Mouse (Mus musculus) midbrain, embryonic 10.5 days (tissue): ENCODE measurements around the gene Ndufb3. TPM values are rescaled to one million over a fixed set of nuclear protein-coding genes. Genes with fewer than 3 reads are reported as not detected.
"Not testable (repeated sequence)": the region's sequence is repeated elsewhere in the genome, so short reads cannot be mapped to it uniquely, and the experiment has no call there.

Experiments used
- DNase-seq: peaks from one replicate; pipeline ENCODE4 v3.0.0-alpha.2; 2017; ENCODE audit warnings: low spot score
- H3K27ac ChIP-seq: fragments of 300-500 bp; sonication (generic); replicated peaks from 2 replicates; pipeline ENCODE4 v1.5.1; 2016; ENCODE audit warnings: mild to moderate bottlenecking
- H3K27me3 ChIP-seq: fragments of 300-500 bp; sonication (generic); 2 replicates; pipeline ENCODE4 v1.6.1; 2016; ENCODE audit warnings: low read depth, mild to moderate bottlenecking; ENCODE audit not compliant: poor library complexity, severe bottlenecking
- H3K36me3 ChIP-seq: fragments of 300-500 bp; sonication (generic); 2 replicates; pipeline ENCODE4 v1.6.1; 2016; ENCODE audit warnings: mild to moderate bottlenecking, moderate library complexity
- H3K4me1 ChIP-seq: fragments of 300-500 bp; sonication (generic); 2 replicates; pipeline ENCODE4 v1.6.1; 2016
- H3K4me3 ChIP-seq: fragments of 300-500 bp; sonication (generic); 2 replicates; pipeline ENCODE4 v1.5.1; 2016; ENCODE audit warnings: mild to moderate bottlenecking, moderate library complexity
- H3K9me3 ChIP-seq: fragments of 300-500 bp; sonication (generic); replicated peaks from 2 replicates; pipeline ENCODE4 v1.6.1; 2016; ENCODE audit warnings: mild to moderate bottlenecking
- WGBS: fragments of 180-500 bp; shearing (Covaris S2); methylation state at CpG from one replicate; pipeline ENCODE4 v1.1.7; 2016; 5-methylcytosine and 5-hydroxymethylcytosine counted together
- polyA plus RNA-seq: library from polyadenylated mRNA; unstranded; fragments of >200 nt; fragmentation: Nextera tagmentation; extraction: Ambion mirVana; gene quantifications from 2 replicates; pipeline ENCODE4 v1.2.1, GENCODE M21; 2016

Gene Ndufb3
- polyA plus RNA-seq, 1 experiment from 2014 or later: 144 TPM

DNA sequence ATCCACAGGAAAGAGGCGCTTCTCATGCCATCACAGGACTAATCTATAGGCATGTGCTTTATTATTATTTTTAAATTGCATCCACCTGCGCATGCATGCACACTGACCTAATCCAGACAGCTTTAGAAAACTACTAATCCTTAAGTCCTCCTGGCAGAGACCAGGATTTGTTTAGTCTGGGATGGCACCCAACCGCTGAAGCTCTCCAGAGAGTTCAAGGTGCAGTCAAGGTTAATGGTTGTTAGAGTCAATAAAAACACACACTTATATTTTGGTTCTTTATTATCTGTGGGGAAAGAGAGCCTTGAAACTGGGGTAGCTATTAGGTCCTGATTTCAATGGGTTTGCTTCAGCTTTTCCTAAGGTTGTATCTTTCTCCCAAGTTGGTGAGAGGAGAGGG, 35.1 kb downstream of the Ndufb3 start:
- WGBS: 90% methylated on average over 3 of the region's 3 CpGs
- no peak overlapping the region for H3K4me3 ChIP-seq

DNA sequence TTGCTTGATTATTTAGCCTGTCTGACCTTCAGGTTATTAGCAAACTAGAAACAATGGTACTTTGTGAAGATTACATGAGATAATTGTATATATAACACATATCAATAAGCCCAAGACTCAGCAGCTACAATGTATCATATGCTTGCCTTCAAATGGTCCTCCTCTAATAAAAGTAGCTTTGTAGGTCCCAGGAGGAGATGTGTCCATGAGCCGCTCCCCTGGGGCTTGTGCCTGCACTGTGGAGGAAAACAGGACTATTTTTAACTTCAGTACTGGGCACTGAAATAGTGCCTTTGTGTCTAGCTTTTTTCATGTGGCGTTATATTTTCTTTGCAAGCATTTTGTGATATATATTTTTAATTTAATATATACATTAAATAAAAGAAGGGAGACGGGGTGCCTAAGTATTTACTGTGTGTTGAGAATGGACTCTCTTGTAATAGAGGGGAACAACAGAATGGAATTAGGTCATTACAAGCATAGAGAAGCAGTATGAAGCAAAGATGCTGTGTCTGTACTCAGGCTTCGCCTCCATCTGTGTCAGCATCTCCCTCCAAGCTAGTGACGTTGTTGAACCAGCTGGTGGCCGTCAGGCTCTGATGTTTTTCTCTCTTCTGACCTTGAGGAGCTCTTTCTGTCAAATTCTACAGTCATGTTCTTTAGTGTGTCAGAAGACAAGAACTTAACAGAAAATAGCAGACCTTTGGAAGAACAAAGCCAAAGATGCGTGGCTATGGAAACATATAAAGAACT, 36.0 kb downstream of the Ndufb3 start:
- no peak for DNase-seq
- Histone ChIP-seq H3K9me3 (0 out of 2 replicates have a peak, but pooled peaks cover 3% of the 10 kb centered on the region), H3K27ac (no peak overlapping the region), H3K4me3 (no peak overlapping the region), H3K36me3 (no peaks in the 10 kb centered on the region), H3K27me3 (no peaks in the 10 kb centered on the region), H3K4me1 (no peaks in the 10 kb centered on the region)
- WGBS: 81% methylated on average over 7 of the region's 7 CpGs

More for the DNA sequence above, 35.1 kb downstream of the Ndufb3 start:
- no peak for DNase-seq
- Histone ChIP-seq H3K4me1 (no peaks in the 10 kb centered on the region), H3K27ac (no peak overlapping the region), H3K27me3 (no peaks in the 10 kb centered on the region), H3K9me3 (0 out of 2 replicates have a peak, but pooled peaks cover 3% of the 10 kb centered on the region), H3K36me3 (no peaks in the 10 kb centered on the region)

DNA sequence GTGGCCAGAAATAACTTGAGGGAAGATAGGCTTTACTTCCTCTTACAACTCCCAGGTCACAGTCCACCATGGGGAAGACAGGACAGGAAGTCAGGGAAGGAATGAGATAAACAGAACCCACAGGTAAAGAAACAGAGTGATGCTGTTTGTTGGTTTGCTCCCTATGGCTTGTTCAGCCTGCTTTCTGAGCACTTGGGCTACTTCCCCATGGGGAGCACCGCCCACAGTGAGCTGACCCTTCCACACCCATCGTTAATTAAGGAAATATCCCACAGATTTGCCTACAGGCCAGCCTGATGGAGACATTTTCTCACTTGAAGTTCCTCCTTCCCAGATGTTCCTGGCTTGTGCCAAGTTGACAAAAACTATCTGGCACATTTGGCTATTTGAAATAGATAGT, 42.7 kb downstream of the Ndufb3 start:
- not testable (repeated sequence) for H3K9me3 ChIP-seq, H3K36me3 ChIP-seq, H3K4me1 ChIP-seq, H3K27me3 ChIP-seq, H3K4me3 ChIP-seq, H3K27ac ChIP-seq, DNase-seq
- 78% methylated on average over 2 of the region's 2 CpGs for WGBS

Other genes starting within 250 kb of the Ndufb3 start
- 454 and 464 TPM in 2 replicates for gene Bzw1, start 193.5 kb upstream of the Ndufb3 start, polyA plus RNA-seq
- gene Clk1, start 162.3 kb upstream of the Ndufb3 start, polyA plus RNA-seq: 123 and 145 TPM in 2 replicates
- 70.8 and 76.7 TPM in 2 replicates for gene Nif3l1, start 141.2 kb upstream of the Ndufb3 start, polyA plus RNA-seq
- 57.4 and 62.5 TPM in 2 replicates for gene Ppil3, start 140.9 kb upstream of the Ndufb3 start, polyA plus RNA-seq
- gene Orc2, start 81.3 kb upstream of the Ndufb3 start, polyA plus RNA-seq: 41.9 and 50.9 TPM in 2 replicates
- 5.2 and 7.7 TPM in 2 replicates for gene Fam126b, start 61 bp upstream of the Ndufb3 start, polyA plus RNA-seq
- gene Als2cr12, start 109.6 kb downstream of the Ndufb3 start, polyA plus RNA-seq: not detected in 2 replicates
- gene Cflar, start 125.1 kb downstream of the Ndufb3 start, polyA plus RNA-seq: 24.5 and 28.7 TPM in 2 replicates
- gene Casp8, start 209.0 kb downstream of the Ndufb3 start, polyA plus RNA-seq: 10.0 TPM in 2 replicates